Mouse (Mus musculus): Measurements from ENCODE around the gene Lmbr1l.
A peak's percentile ranks its signal among the peaks of the same experiment; 100 is the strongest.

The Lmbr1l gene

GRCm38 (mm10) chr15:98895635-98896589 lies 22.1 kb downstream of the Lmbr1l start:
- DNase-seq (ENCODE audit: low spot score): peak; percentile 82

GRCm38 (mm10) chr15:98894746-98895634 lies 23.0 kb downstream of the Lmbr1l start:
- DNase-seq (ENCODE audit: low spot score): no peak

- peak; percentile 38 for DNase-seq (ENCODE audit: low spot score)
Measured at GRCm38 (mm10) chr15:98893940-98894745, 23.9 kb downstream of the Lmbr1l start, which contains the start of gene Rhebl1. Gene Rhebl1 (minus strand): TSS chr15:98894540.

- DNase-seq (ENCODE audit: low spot score): no peak
Measured at GRCm38 (mm10) chr15:98893036-98893435, 25.0 kb downstream of the Lmbr1l start.

GRCm38 (mm10) chr15:98891907-98892606 lies 26.0 kb downstream of the Lmbr1l start:
- DNase-seq (ENCODE audit: low spot score): peak; percentile 34

GRCm38 (mm10) chr15:98891198-98891742 lies 26.8 kb downstream of the Lmbr1l start:
- DNase-seq (ENCODE audit: low spot score): no peak

GRCm38 (mm10) chr15:98887526-98887925 lies 30.5 kb downstream of the Lmbr1l start:
- no peak for DNase-seq (ENCODE audit: low spot score)

- DNase-seq (ENCODE audit: low spot score): no peak
Measured at GRCm38 (mm10) chr15:98886667-98887387, 31.2 kb downstream of the Lmbr1l start.

- DNase-seq (ENCODE audit: low spot score): no peak
Measured at GRCm38 (mm10) chr15:98884106-98884505, 33.9 kb downstream of the Lmbr1l start.

- no peak for DNase-seq (ENCODE audit: low spot score)
Measured at GRCm38 (mm10) chr15:98883661-98884060, 34.4 kb downstream of the Lmbr1l start.

GRCm38 (mm10) chr15:98881656-98882008 lies 36.4 kb downstream of the Lmbr1l start:
- DNase-seq (ENCODE audit: low spot score): no peak

GRCm38 (mm10) chr15:98880978-98881655 lies 36.9 kb downstream of the Lmbr1l start:
- peak; percentile 91 for DNase-seq (ENCODE audit: low spot score)

GRCm38 (mm10) chr15:98877331-98877730 lies 40.7 kb downstream of the Lmbr1l start:
- DNase-seq (ENCODE audit: low spot score): no peak

- peak; percentile 91 for DNase-seq (ENCODE audit: low spot score)
Measured at GRCm38 (mm10) chr15:98871916-98872888, 45.8 kb downstream of the Lmbr1l start.

- DNase-seq (ENCODE audit: low spot score): no peak
Measured at GRCm38 (mm10) chr15:98871070-98871915, 46.7 kb downstream of the Lmbr1l start, which contains the start of gene Kmt2d. Gene Kmt2d (minus strand): TSS chr15:98871204.

- no peak for DNase-seq (ENCODE audit: low spot score)
Measured at GRCm38 (mm10) chr15:98870179-98871069, 47.6 kb downstream of the Lmbr1l start.

Measured in ovary, postnatal 36 days (tissue).